Mouse (Mus musculus) ES-Bruce4 (cell line): Measurements from ENCODE around the gene Gpsm1.

Source experiments
- CTCF ChIP-seq: IDR thresholded peaks from one replicate; pipeline ENCODE4 v1.8.1; 2011; ENCODE audit warnings: low read depth, low read length
- EP300 ChIP-seq: IDR thresholded peaks from 2 replicates; pipeline ENCODE4 v1.6.1; 2011; ENCODE audit warnings: low read depth, low read length; ENCODE audit not compliant: insufficient read depth
- POLR2A ChIP-seq: IDR thresholded peaks from one replicate; pipeline ENCODE4 v1.8.1; 2011; ENCODE audit warnings: low read length; ENCODE audit not compliant: insufficient read depth

- TF ChIP-seq CTCF (no peak), POLR2A (no peak), EP300 (no peak)
Measured at GRCm38 (mm10) chr2:26314281-26315071, 839 bp upstream of the Gpsm1 start.
